Mouse (Mus musculus) heart, adult 11 months (tissue): ENCODE data around the gene Dnah10.

Experiments
- DNase-seq: peaks from one replicate; pipeline ENCODE4 v3.0.0; 2022

Gene Dnah10

GRCm38 (mm10) chr5:124814797-124815196 lies 89.9 kb downstream of the Dnah10 start:
- no peak for DNase-seq

DNA sequence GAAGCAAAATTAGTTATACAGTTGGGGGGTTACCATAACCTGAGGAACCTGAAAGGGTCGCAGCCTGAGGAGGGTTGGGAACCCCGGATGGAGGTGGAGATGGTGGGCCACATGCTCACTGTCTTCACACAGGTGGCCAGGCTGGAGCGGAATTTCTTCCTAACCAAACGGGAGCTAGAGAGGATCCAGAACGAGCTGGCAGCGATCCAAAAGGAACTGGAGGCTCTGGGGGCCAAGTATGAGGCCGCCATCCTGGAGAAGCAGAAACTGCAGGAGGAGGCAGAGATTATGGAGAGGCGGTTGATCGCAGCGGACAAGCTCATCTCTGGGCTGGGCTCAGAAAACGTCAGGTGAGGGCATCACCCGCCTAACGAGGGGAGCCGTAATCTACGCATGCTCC lies 92.2 kb downstream of the Dnah10 start:
- DNase-seq: no peak

GRCm38 (mm10) chr5:124822128-124822894 lies 97.4 kb downstream of the Dnah10 start:
- no peak for DNase-seq

DNA sequence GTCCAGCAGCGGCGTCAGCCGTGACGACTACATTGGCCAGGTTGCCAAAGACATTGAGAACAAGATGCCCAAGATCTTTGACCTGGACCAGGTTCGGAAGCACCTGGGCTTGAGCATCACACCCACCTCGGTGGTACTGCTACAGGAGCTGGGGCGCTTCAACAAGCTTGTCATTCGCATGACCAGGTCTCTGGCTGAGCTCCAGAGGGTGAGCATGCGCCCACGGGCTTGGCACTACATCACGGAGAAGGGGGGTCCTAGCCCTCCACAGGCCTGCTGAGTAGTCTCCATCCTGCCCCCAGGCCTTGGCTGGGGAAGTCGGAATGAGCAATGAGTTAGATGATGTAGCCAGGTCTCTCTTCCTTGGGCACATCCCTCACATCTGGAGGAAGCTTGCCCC lies 105.4 kb downstream of the Dnah10 start:
- DNase-seq: no peak

DNA sequence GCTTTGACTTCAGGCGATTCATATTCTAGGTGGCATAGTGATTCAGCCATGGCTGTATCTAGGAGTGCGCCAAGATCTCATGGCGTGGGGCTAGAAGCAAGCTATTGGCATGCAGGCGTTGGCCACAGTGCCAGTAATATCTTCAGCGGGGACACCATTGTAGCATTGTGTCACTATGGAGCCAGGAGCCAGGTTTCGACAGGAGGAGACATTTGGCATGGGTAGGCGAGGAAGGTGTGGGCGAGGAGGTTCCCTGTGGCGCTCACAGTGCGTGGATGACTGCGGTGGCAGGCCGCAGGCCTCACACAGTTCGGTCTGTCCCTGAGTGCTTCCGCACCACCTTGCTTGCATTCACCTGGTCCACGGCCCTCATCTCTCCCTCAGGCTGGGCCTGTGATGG lies 110.3 kb downstream of the Dnah10 start:
- DNase-seq: peak; percentile 79

DNA sequence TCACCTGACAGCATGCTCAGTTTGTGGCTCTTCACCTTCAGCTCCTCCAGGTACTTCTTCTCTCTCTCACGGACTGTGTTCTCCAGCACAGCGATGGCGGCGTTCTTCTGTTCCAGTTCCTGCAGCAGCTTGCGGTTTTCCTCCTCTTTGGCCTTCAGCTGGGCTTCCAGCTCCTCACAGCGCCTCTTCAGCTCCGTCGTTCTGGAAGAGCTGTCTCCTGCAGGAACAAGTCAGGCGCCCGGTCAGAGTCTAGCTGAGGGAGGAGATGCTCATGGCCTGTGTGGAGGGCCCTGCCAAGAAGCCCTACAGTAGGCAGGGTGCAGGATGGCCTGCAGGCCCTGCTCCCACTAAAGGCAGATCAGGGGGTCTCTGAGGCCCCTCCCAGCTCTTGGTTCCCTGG lies 111.2 kb downstream of the Dnah10 start:
- DNase-seq: no peak

- no peak for DNase-seq
These were observed 111.7 kb downstream of the Dnah10 start for GRCm38 (mm10) chr5:124836621-124837020.

DNA sequence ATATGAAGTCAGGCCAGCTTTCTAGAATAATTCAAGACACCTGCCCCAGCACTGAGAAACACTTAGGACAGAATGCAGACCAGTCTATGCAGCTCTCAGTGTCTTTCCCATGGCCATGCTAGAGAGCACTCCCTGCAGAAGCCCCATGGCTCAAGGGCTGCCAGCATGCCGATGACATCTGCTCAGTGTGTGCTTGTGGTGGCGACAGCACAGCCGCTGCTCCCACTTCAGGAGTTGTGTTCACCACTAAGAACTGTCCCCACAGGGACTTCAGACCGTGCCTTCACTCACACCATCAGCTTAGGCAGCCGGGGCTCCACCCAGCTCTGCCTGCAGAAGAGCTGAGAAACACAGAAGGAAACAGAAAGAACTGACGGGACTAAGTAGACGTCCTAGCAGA lies 115.3 kb downstream of the Dnah10 start:
- no peak for DNase-seq

- DNase-seq: no peak
These were observed 115.8 kb downstream of the Dnah10 start for GRCm38 (mm10) chr5:124840669-124841068.

DNA sequence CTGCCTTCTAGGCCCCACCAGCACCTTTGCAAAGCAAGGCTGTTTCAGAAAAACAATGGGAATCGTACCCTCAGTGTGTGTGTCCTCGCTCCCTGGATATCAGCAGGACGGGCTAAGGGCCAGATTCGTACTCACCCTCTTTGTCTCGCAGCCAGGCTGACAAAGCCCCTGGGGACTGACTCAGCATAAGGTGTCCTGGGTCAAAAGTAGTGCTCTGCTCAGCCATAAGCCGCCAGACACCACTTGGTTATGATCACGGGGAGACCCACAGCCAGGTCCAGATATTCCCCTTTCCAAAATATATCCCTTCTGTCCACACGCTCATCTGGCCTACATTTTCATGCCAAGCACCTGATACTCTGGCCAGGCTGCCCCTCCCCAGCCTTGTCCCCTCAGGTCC lies 118.5 kb downstream of the Dnah10 start:
- DNase-seq: peak; percentile 91

- peak; percentile 35 for DNase-seq
These were observed 120.0 kb downstream of the Dnah10 start for GRCm38 (mm10) chr5:124844929-124845328.

DNA sequence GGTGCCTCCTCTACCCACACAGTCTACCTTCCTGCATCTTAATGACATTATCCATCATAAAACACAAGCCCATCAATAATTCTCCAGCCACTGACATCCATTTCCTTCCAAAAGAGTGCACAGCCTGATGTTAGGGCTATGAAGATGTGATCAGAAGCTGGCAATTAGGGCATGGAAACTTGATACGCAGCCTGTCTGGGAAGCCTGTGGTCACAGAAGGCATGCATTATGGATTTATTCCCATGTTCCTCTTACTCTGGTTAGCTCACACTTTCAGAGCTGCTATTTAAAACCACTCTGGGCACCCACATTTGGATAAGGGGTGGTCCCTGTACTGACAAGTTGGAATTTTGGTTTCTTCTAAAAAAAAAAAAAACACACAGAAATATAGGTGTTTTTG lies 122.1 kb downstream of the Dnah10 start:
- no peak for DNase-seq

- DNase-seq: no peak
These were observed 124.1 kb downstream of the Dnah10 start for GRCm38 (mm10) chr5:124848994-124849393.

- peak; percentile 81 for DNase-seq
These were observed 126.7 kb downstream of the Dnah10 start for GRCm38 (mm10) chr5:124851572-124851971.

DNA sequence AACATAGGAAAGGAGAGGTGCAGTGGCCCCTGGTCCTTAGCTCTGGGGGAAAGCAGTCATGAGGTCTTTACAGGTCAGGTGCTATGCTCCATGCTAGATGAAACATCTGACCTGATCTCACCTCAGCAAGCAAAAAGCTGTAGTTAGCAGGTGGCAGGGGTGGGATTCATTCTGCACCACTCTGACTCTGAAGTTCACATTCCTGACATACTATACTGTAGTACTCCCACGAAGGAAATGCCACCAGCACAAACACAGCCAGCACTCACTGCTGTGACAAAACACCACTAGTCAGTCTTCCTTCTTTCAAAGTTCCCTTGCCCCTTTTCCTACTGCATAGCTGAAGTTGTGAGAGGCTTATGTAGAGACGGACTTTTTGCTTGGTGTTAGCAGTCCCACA lies 127.4 kb downstream of the Dnah10 start:
- peak; percentile 60 for DNase-seq

GRCm38 (mm10) chr5:124853079-124853478 lies 128.2 kb downstream of the Dnah10 start:
- peak; percentile 90 for DNase-seq

- peak; percentile 21 for DNase-seq
These were observed 129.3 kb downstream of the Dnah10 start for GRCm38 (mm10) chr5:124854202-124854601.

- DNase-seq: peak; percentile 83
These were observed 135.1 kb downstream of the Dnah10 start for GRCm38 (mm10) chr5:124860013-124860412.

GRCm38 (mm10) chr5:124861463-124861862 lies 136.6 kb downstream of the Dnah10 start:
- DNase-seq: peak; percentile 93

DNA sequence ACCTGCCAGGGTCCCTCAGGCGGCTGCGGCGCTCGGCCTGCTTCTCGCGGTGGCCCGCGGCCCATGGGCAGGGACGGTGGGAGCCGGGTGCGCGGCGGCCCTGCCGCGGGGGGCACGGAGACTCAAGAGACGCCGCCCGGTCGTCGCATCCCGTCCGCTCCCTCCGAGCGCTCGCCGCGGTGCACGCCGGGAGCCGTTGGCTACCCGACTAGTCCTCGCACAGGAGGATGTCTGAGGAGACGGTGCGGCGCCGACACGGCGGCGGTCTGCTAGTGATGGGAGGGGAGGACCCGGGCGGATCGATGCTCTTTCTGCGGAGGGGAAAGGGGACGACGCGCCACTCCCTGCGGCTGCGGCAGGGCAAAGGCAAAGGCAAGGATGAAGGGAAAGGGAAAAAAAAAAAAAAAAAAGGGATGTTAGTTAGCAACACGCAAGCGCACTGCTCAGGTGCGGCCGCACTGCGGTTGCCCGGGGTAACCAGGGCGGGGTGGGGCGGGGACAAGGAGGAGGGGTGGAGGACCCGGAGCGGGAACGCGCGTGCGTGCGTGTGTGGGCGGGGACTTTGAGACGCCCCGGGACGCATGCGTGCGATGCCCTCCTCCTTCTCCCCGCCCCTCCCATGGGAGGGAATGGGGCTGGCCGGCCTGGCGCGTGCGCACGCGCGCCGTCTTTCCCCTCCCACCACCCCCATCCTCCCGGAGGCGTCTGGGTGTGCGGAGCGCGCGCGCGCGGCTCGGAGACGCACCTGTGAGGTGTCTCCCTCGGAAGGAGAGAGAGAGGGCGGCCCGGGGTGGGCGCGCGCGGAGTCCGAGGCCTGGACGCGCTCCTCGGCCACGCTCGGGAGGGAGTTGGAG lies 137.4 kb downstream of the Dnah10 start, which contains the start of the genes Ccdc92 and Zfp664:
TSS of gene Ccdc92 (minus strand) at position 412 of the 854 bp plus-strand sequence.
TSS of gene Zfp664 (plus strand) at position 679 of the 854 bp plus-strand sequence.
- DNase-seq: peak; percentile 100

- DNase-seq: no peak
These were observed 138.2 kb downstream of the Dnah10 start for GRCm38 (mm10) chr5:124862871-124863741.

DNA sequence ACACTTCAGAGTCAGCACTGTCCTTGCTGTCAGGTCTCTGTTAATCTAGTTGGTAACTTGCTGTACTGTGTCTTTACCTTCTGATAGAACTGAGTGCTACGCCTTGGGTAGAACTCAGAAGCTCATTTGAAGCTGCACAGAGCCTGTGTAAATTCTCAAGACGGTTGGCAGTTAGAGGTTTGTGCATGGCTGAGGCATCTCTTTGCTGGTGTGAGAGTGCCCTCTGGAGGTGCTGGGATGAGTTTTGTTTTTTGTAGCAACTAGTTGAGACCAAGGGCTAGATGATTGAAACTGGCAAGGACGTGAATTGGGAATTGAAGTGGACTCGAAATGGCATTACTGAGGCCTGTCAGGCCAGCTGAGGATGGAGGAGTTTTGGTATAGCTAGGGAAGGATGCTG lies 144.1 kb downstream of the Dnah10 start:
- DNase-seq: peak; percentile 90

GRCm38 (mm10) chr5:124872033-124872432 lies 147.1 kb downstream of the Dnah10 start:
- peak; percentile 92 for DNase-seq
